Mouse (Mus musculus) left cerebral cortex, postnatal 14 days (tissue): Measurements from ENCODE around the gene Eif4g3. TPM values are rescaled to one million over a fixed set of nuclear protein-coding genes. Genes with fewer than 3 reads are reported as not detected.

Source experiments
- DNase-seq, 2 experiments: peaks; one replicate each; pipeline ENCODE4 v3.0.0; 2021 to 2022; ENCODE audit warnings: low spot score in 2 of 2, mixed read lengths in 1 of 2
- intact Hi-C: fragments of 180-260 bp; cut with DNase I; formaldehyde crosslinking; loops from one replicate; pipeline ENCODE4 v1.15.1; 2025
- microRNA-seq, 2 experiments: library from miRNA; unstranded; fragments of <30 nt; microRNA quantifications; one replicate each; pipeline ENCODE4 v1.2.0; 2022
- total RNA-seq, 2 experiments: library from RNA; stranded (reverse); gene quantifications; 2 replicates each; pipeline ENCODE4 v1.2.3; 2021

The Eif4g3 gene
- total RNA-seq, 2 experiments from 2014 or later, result 199 TPM

DNA sequence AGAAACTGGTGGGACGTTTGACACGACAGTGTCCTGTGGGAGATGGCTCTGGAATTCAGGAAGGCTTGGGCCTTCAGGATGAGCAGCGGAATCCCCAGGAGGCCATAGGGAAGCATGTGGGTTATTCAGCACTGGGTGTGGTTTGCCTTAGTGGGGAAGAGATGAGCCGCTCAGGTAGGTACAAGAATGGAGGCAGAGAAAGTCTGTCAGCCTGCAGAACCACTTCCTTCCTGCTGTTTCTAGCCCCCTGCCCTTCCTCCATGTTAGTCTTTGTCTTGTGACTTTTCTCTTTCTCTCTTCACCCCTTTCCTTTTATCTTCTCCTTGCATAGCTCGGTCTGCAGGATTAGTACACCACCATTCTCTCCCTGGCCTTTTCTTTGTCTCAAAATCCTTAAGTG, 229.6 kb downstream of the Eif4g3 start:
- intact Hi-C loops, result no loop called here
- DNase-seq, result no peak

GRCm38 (mm10) chr4:138223623-138224022, 230.8 kb downstream of the Eif4g3 start:
- intact Hi-C loops, result no loop called here

GRCm38 (mm10) chr4:138246756-138247665, 254.2 kb downstream of the Eif4g3 start:
- peak; percentile 82 to 93 for DNase-seq
- intact Hi-C loops, result no loop called here

More at GRCm38 (mm10) chr4:138223623-138224022, 230.8 kb downstream of the Eif4g3 start:
- DNase-seq, result no peak

DNA sequence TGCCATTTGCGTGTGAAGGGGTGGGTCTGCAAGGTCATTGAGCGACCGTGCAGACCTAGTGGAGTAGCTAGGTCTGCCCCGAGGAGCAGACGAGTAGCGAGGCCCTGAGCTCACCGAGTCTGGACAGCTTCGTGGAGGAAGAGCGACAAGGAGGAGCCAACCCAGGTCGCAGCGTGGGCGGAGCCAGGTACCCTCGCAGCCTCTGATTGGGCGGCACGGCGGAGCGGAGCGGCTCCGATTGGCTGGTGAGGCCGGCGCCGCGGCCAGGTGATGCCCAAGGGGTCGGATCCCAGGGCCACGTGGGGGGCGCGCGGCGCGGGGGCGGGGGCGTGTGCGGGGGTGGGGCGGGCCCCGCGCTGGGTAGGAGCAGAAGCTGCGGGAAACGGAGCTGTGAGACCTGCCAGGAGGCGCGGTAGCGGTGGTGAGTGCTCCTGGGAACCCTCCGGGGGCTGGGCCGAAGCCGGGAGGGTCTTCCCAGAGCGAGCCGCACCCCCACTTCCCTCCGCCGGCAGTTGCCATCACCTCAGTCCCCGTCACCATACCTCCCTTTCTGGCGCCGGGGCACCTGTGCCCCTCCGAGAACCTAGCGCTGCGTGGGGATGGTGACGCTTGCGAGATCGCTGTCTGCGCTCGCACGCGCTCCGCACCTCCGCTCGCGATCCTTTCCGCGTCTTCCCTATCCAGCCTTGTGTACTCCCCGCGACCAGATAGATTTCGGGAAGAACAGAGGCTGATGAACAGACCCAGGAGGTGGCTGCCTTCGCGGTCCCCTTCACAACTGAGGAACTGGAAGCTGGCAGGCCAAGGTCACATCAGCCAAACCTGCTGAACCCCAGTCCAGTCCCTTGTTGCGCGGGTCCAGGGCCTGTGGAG, 257.5 kb downstream of the Eif4g3 start, which contains the start of the genes Sh2d5 and Kif17:
TSS of gene Sh2d5 (plus strand) at position 316 of the 873 bp plus-strand sequence.
TSS of gene Kif17 (plus strand) at position 348 of the 873 bp plus-strand sequence.
- DNase-seq, result peak; percentile 91 to 92
- intact Hi-C loops, result no loop called here

- peak; percentile 39 to 70 for DNase-seq
- intact Hi-C loops, result no loop called here
These were observed 259.0 kb downstream of the Eif4g3 start for GRCm38 (mm10) chr4:138251819-138252218.

DNA sequence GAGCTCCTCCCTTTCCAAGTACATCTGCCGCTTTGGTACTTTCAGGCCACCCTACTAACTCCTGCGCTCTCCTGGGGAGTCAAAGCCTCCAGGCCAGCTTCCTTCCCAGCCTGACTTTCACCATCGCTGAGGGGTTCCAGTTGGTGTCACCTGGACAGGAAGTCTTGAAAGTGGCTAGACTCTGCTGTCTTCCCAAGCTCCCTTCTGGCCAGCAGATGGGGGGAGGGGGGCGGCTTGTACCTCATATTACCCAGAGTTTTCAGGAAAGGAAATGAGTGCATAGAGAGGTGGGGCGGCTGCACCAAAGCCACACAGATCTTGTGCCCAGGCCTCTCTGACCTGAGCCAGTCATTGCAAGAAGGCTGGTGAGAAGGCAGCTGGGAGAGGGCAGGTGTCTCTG, 259.4 kb downstream of the Eif4g3 start:
- intact Hi-C loops, result no loop called here
- no peak for DNase-seq

- intact Hi-C loops, result no loop called here
- DNase-seq, result no peak
These were observed 264.4 kb downstream of the Eif4g3 start for GRCm38 (mm10) chr4:138257116-138257687.

Small RNA genes within 50 kb of the gene (microRNA-seq; reads per million reads assigned to microRNA genes)
- gene Mir6399, result 0 reads per million in 2 experiments

Other genes with a start within 250 kb of the Eif4g3 start
- gene Alpl, start 196.6 kb upstream of the Eif4g3 start, total RNA-seq, result 1 to 10 TPM; 8.0 to 8.8 TPM
- gene Ece1, start 130.8 kb upstream of the Eif4g3 start, total RNA-seq, result 10 to 100 TPM; 80.9 to 84.3 TPM
- 100 to 1,000 TPM; 149 to 154 TPM for gene Hp1bp3, start 223.3 kb downstream of the Eif4g3 start, total RNA-seq